Mouse (Mus musculus) kidney, embryonic 14.5 days (tissue): ENCODE results near the gene Tmem108. TPM values are rescaled to one million over a fixed set of nuclear protein-coding genes. Genes with fewer than 3 reads are reported as not detected.
"Not testable (repeated sequence)": the region's sequence is repeated elsewhere in the genome, so short reads cannot be mapped to it uniquely, and the experiment has no call there.

Experiments
- ATAC-seq: fragments of 200-750 bp; cut with Nextera tagmentation; 2 replicates; pipeline ENCODE4 v1.8.0; 2017; ENCODE audit warnings: moderate number of reproducible peaks, mild to moderate bottlenecking, moderate TSS enrichment, moderate library complexity; ENCODE audit not compliant: low FRiP score, low TSS enrichment
- H3K27ac ChIP-seq: fragments of 300-500 bp; sonication (generic); 2 replicates; pipeline ENCODE4 v1.5.1; 2014; ENCODE audit warnings: low read depth, mild to moderate bottlenecking, low read length, moderate library complexity, mixed read lengths
- H3K27me3 ChIP-seq: fragments of 300-500 bp; sonication (generic); 2 replicates; pipeline ENCODE4 v1.6.1; 2014; ENCODE audit warnings: mild to moderate bottlenecking, low read length; ENCODE audit not compliant: control insufficient read depth, insufficient read depth
- H3K36me3 ChIP-seq: fragments of 300-500 bp; sonication (generic); 2 replicates; pipeline ENCODE4 v1.6.1; 2014; ENCODE audit warnings: low read length, mixed read lengths; ENCODE audit not compliant: control insufficient read depth, insufficient read depth
- H3K4me1 ChIP-seq: fragments of 300-500 bp; sonication (generic); 2 replicates; pipeline ENCODE4 v1.6.1; 2014; ENCODE audit warnings: low read length, mixed read lengths; ENCODE audit not compliant: control insufficient read depth, insufficient read depth
- H3K4me2 ChIP-seq: fragments of 300-500 bp; sonication (generic); replicated peaks from 2 replicates; pipeline ENCODE4 v1.6.1; 2014; ENCODE audit warnings: low read depth, mild to moderate bottlenecking, low read length
- H3K4me3 ChIP-seq: fragments of 300-500 bp; sonication (generic); 2 replicates; pipeline ENCODE4 v1.5.1; 2014; ENCODE audit warnings: mild to moderate bottlenecking, low read length
- H3K9ac ChIP-seq: fragments of 300-500 bp; sonication (generic); 2 replicates; pipeline ENCODE4 v1.6.1; 2014; ENCODE audit warnings: low read depth, mild to moderate bottlenecking, low read length, moderate library complexity
- H3K9me3 ChIP-seq: fragments of 300-500 bp; sonication (generic); 2 replicates; pipeline ENCODE4 v1.6.1; 2016; ENCODE audit warnings: low read length; ENCODE audit not compliant: control insufficient read depth
- WGBS: fragments of 180-500 bp; shearing (Covaris S2); extraction: QIAGEN DNeasy Blood & Tissue Kit; methylation state at CpG from one replicate; pipeline ENCODE4 v1.1.7; 2014; 5-methylcytosine and 5-hydroxymethylcytosine counted together
- polyA plus RNA-seq: library from polyadenylated mRNA; unstranded; fragments of >200 nt; fragmentation: Nextera tagmentation; extraction: Ambion mirVana; gene quantifications from 2 replicates; pipeline ENCODE4 v1.2.1, GENCODE M21; 2014

Tmem108 gene
- polyA plus RNA-seq, 1 experiment from 2014 or later, result 10.8 TPM

DNA sequence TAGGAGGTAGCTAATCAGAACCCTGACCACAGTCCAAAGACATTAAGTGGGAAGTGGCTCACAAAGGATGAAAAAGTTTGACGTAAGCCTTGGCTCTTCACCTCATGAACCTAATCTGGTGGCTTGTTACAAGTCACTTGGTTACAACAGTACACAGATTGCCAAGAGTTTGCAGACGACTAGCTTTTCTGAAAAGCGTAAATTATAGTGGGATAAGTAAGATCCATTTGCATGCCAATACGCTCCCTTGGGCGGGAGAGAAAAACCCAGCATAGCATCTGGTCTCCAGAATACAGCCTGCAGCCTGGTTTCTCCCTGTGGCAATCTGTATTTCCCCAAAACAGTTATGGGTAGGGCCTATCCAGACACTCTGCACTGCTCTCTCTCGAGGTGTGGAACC is 74.5 kb downstream of the Tmem108 start:
- H3K4me3 ChIP-seq, result no peak overlapping the region
- H3K36me3 ChIP-seq, result no peaks in the 10 kb centered on the region
- H3K27ac ChIP-seq, result no peak overlapping the region
- H3K9ac ChIP-seq, result no peak overlapping the region
- H3K9me3 ChIP-seq, result no peaks in the 10 kb centered on the region
- 64% methylated on average over 6 of the region's 6 CpGs for WGBS
- H3K4me2 ChIP-seq, result no peak overlapping the region
- no peaks in the 10 kb centered on the region for H3K27me3 ChIP-seq
- no peak for ATAC-seq
- no peaks in the 10 kb centered on the region for H3K4me1 ChIP-seq

- Histone ChIP-seq H3K27me3 (no peaks in the 10 kb centered on the region), H3K4me1 (peaks cover 10% of the 10 kb centered on the region), H3K36me3 (no peaks in the 10 kb centered on the region), H3K4me3 (no peak overlapping the region), H3K4me2 (no peak overlapping the region), H3K9me3 (no peaks in the 10 kb centered on the region), H3K9ac (no peak overlapping the region), H3K27ac (no peak overlapping the region)
- ATAC-seq, result no peak
- WGBS, result 64% methylated on average over 4 of the region's 4 CpGs
These were observed 79.8 kb downstream of the Tmem108 start for GRCm38 (mm10) chr9:103681741-103682330.

DNA sequence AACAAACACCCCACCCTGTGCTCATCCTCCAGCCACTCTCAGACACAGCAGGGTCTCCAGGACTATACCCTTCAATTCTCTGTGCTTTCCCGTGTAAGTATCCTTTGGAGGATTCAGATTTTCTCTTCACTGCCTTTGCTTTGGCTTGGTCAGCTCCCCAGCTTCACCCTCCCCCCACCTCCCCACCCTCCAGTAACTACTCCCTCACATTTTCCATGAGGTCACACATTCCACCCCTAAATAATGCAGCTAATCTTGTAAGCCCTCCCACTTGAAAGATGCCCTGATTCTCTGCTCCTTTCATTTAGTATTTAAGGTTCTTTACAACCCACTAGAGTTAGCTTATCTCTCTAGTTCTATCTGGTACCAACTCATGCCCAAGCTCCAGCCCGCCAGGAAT is 82.4 kb downstream of the Tmem108 start:
- 32% methylated on average over 2 of the region's 2 CpGs for WGBS
- no peaks in the 10 kb centered on the region for H3K36me3 ChIP-seq
- peaks cover 10% of the 10 kb centered on the region for H3K4me1 ChIP-seq
- H3K9me3 ChIP-seq, result no peaks in the 10 kb centered on the region
- no peak overlapping the region for H3K4me3 ChIP-seq
- no peaks in the 10 kb centered on the region for H3K27me3 ChIP-seq
- no peak overlapping the region for H3K9ac ChIP-seq
- no peak for ATAC-seq
- H3K4me2 ChIP-seq, result no peak overlapping the region
- H3K27ac ChIP-seq, result no peak overlapping the region

DNA sequence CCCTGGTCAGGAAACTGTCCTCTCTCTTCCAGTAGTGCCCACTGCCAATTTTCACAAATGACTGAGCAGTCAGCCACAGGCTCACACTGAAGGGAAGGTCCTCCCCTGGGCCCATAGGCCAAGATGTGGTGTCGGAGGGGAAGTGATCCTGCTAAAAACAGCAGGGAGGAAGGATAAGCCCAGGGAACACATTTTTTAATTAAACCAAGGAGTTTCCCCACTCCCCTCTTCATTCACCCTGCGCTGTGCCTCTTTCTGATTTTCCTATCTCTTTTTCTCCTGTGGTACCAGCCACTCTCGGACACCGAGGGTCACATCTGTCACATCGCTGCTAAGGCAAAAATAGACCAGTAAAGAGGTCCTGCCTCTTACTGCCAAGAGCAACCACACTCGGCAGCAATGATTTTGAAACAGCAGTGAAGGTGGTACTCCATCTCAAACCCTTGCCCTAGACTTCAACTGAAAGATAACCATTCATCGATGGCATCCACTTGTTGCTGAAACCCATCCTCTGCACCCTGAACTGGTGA is 83.0 kb downstream of the Tmem108 start:
- H3K4me1 ChIP-seq, result peaks cover 10% of the 10 kb centered on the region
- 71% methylated on average over 7 of the region's 7 CpGs for whole genome bisulfite sequencing
- no peaks in the 10 kb centered on the region for H3K36me3 ChIP-seq
- ATAC-seq, result no peak
- H3K4me3 ChIP-seq, result no peak overlapping the region
- no peaks in the 10 kb centered on the region for H3K27me3 ChIP-seq
- H3K9ac ChIP-seq, result no peak overlapping the region
- no peak overlapping the region for H3K4me2 ChIP-seq
- no peak overlapping the region for H3K27ac ChIP-seq
- H3K9me3 ChIP-seq, result no peaks in the 10 kb centered on the region

GRCm38 (mm10) chr9:103677811-103678210 is 83.8 kb downstream of the Tmem108 start:
- Histone ChIP-seq H3K27me3 (no peaks in the 10 kb centered on the region), H3K9me3 (no peaks in the 10 kb centered on the region), H3K27ac (no peak overlapping the region), H3K4me3 (no peak overlapping the region), H3K36me3 (no peaks in the 10 kb centered on the region), H3K9ac (no peak overlapping the region), H3K4me1 (peaks cover 10% of the 10 kb centered on the region), H3K4me2 (no peak overlapping the region)
- no peak for ATAC-seq
- WGBS, result 78% methylated on average over 5 of the region's 5 CpGs

DNA sequence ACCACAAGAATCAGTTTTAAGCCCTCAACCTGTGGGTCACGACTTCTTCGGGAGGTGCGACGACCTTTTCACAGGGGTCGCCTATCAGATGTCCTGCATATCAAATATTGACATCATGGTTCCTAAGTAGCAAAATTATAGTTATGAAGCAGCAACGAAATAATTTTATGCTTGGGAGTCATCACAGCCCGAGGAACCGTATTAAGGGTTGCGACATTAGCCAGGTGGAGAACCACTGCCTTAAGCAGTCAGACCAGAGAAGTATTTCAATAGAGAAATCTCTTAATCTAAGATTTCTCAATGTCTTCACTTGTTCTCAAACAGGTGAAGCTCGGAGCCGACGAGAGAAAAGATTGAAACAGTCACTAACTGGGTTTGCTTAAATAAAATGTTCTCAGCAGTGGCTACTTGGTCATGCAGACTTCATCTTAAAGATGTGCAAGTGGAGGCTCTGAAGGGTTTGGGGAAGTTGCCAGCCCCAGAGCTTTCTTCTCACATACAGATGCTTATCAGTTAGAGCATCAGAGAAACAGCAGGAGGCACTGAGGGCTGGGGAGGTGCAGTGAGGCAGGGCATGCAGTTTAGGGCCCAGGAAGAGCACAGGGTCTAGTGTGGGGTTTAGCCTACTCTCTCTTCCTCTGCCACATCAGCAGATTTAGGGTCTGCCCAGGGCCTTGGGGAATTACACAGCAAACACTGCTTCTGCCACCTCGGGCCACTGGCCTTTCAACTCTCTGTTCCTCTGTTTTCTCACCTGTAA is 85.7 kb downstream of the Tmem108 start:
- WGBS, result 71% methylated on average over 13 of the region's 13 CpGs

DNA sequence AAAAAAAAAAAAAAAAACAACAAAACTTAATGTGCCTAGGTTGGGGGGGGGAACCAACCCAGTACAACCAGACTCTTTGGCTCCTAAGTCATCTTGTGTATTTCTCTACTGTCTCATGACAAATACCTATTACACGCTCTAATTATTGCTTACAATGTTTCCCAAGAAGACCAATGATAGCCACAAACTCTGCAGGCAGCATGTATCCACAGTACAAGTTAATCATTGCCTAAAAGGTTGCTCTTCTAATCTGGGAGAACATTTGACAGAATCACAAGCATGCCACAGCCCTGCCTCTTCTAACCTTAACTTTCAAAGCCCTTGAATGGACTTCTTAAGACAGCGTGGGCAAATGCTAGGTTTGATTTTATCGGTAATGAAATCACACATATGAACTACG is 88.8 kb downstream of the Tmem108 start:
- no peak overlapping the region for H3K9ac ChIP-seq
- H3K4me3 ChIP-seq, result no peak overlapping the region
- no peaks in the 10 kb centered on the region for H3K36me3 ChIP-seq
- no peak overlapping the region for H3K4me2 ChIP-seq
- H3K4me1 ChIP-seq, result no peaks in the 10 kb centered on the region
- H3K27me3 ChIP-seq, result no peaks in the 10 kb centered on the region
- H3K27ac ChIP-seq, result no peak overlapping the region
- H3K9me3 ChIP-seq, result peaks cover 3% of the 10 kb centered on the region; the same call in 1 of the 2 replicates
- WGBS, result 83% methylated on average over 4 of the region's 4 CpGs
- ATAC-seq, result no peak

More for the DNA sequence above, 85.7 kb downstream of the Tmem108 start:
- no peak overlapping the region for H3K4me3 ChIP-seq
- no peak overlapping the region for H3K4me2 ChIP-seq
- H3K4me1 ChIP-seq, result peaks cover 10% of the 10 kb centered on the region
- H3K27ac ChIP-seq, result no peak overlapping the region
- H3K27me3 ChIP-seq, result no peaks in the 10 kb centered on the region
- no peaks in the 10 kb centered on the region for H3K36me3 ChIP-seq
- H3K9ac ChIP-seq, result no peak overlapping the region
- ATAC-seq, result no peak
- H3K9me3 ChIP-seq, result peaks cover 3% of the 10 kb centered on the region; the same call in 1 of the 2 replicates

DNA sequence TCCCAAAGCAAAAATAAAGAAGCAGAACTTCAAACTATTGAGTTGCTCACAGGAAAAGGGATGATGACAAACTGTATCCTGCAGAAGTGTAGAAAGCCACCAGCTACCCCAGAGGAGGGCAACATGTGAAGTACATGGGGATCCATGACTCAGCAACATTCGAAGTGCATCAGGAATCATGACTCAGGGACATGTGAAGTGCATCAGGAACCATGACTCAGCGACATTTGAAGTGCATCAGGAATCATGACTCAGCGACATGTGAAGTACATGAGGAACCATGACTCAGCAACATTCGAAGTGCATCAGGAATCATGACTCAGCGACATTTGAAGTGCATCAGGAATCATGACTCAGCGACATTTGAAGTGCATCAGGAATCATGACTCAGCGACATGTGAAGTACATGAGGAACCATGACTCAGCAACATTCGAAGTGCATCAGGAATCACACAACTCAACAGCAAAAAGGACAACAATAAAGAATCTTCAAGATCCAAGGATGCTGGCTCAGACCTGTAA is 91.0 kb downstream of the Tmem108 start:
- not testable (repeated sequence) for H3K4me3 ChIP-seq, H3K4me1 ChIP-seq, H3K27ac ChIP-seq, H3K9ac ChIP-seq, H3K27me3 ChIP-seq, H3K9me3 ChIP-seq, H3K36me3 ChIP-seq, H3K4me2 ChIP-seq, ATAC-seq
- WGBS, result 95% methylated on average over 8 of the region's 8 CpGs

DNA sequence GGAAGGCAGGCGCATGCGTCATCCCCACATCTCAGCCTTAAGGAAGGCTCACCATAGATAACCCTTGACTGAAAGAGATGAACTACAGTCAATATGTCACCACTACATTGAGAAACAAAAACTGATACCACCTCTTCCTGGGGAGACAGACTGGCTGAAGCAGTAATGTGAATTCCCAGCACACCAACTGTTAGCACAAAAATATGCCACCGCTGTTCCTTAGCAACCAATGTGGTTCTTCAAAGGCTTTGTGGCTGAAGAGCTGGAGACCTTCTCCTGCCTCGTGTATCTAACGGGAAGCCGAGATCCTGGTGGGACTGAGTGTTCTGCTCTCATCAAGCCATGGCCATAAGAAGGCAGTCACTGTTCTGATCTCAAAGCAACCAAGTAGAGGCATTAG is 92.8 kb downstream of the Tmem108 start:
- Histone ChIP-seq H3K4me3 (no peak overlapping the region), H3K4me1 (no peaks in the 10 kb centered on the region), H3K4me2 (no peak overlapping the region), H3K9ac (no peak overlapping the region), H3K36me3 (no peaks in the 10 kb centered on the region), H3K27me3 (no peaks in the 10 kb centered on the region), H3K27ac (no peak overlapping the region), H3K9me3 (peaks cover 3% of the 10 kb centered on the region; the same call in 1 of the 2 replicates)
- ATAC-seq, result no peak
- 89% methylated on average over 6 of the region's 6 CpGs for WGBS
